ENCODE assay signal across 9 mouse cellular contexts in genomic region chr4:133220656-133221055, GRCm38 (mm10). TPM values are rescaled to one million over a fixed set of nuclear protein-coding genes. Genes with fewer than 3 reads are reported as not detected.
DNase-seq lines count a peak whose midpoint lies in the region; ATAC-seq and TF ChIP-seq lines count a peak whose summit lies in the region.
"Had no signal": no experiment of that assay in that cellular context is flagged by ENCODE, and none has a peak within 500 bp of the region (broad histone marks: within the 10 kb centered on the region; RNA-seq: fewer than 3 reads in every experiment).

No protein-coding gene starts in this region.

- peak overlapping the region; percentile 49 for H3K4me3 ChIP-seq in gastrocnemius, adult 2 months
- H3K4me3 ChIP-seq in forebrain, embryonic 12.5 days (replicated peaks): peak overlapping the region; percentile 24
- H3K4me3 ChIP-seq in kidney, embryonic 15.5 days (replicated peaks): peak overlapping the region; percentile 36

- H3K27me3 ChIP-seq in forebrain, embryonic 12.5 days: peaks cover 50% of the 10 kb centered on the region
- peaks cover 20% of the 10 kb centered on the region; the same call in 1 of the 2 replicates for H3K27me3 ChIP-seq in kidney, embryonic 15.5 days

- no peak overlapping the region for H3K27ac ChIP-seq in gastrocnemius, adult 2 months
- H3K27ac ChIP-seq in forebrain, embryonic 12.5 days: no peak overlapping the region
- peak overlapping the region; percentile 24; the same call in 1 of the 2 replicates for H3K27ac ChIP-seq in kidney, embryonic 15.5 days

- H3K36me3 ChIP-seq in forebrain, embryonic 12.5 days (replicated peaks): no peaks in the 10 kb centered on the region
- no peaks in the 10 kb centered on the region for H3K36me3 ChIP-seq in kidney, embryonic 15.5 days

- no peak for DNase-seq in gastrocnemius, adult 2 months
- no peak for DNase-seq in gastrocnemius, adult 8-10 months (ENCODE audit: low spot score in 2 of 2)
- DNase-seq in lung, postnatal 10 days: peak; percentile 67
- no peak for DNase-seq in MN1 (ENCODE audit: low spot score)
- DNase-seq in cerebellum, adult 8-10 months: no peak
- no peak for DNase-seq in cerebellum, postnatal 4 days (ENCODE audit: low spot score in 2 of 2)

- H3K9ac ChIP-seq in forebrain, embryonic 12.5 days: 0 out of 2 replicates have a peak overlapping the region, but pooled peaks have one; percentile 30
- peak overlapping the region; percentile 31 for H3K9ac ChIP-seq in kidney, embryonic 15.5 days

- H3K4me1 ChIP-seq in forebrain, embryonic 12.5 days: peaks cover 12% of the 10 kb centered on the region
- H3K4me1 ChIP-seq in kidney, embryonic 15.5 days: peaks cover 32% of the 10 kb centered on the region

- intact Hi-C loops in gastrocnemius, adult 2 months (cut with DNase I): no loop called here

- no peaks in the 10 kb centered on the region for H3K9me3 ChIP-seq in forebrain, embryonic 12.5 days
- H3K9me3 ChIP-seq in kidney, embryonic 15.5 days (replicated peaks): no peaks in the 10 kb centered on the region

- peak overlapping the region; percentile 53 for H3K4me2 ChIP-seq in forebrain, embryonic 12.5 days
- peak overlapping the region; percentile 64 for H3K4me2 ChIP-seq in kidney, embryonic 15.5 days

- WGBS in forebrain, embryonic 12.5 days: 1% methylated on average over 25 of the region's 25 CpGs
- 3% methylated on average over 25 of the region's 25 CpGs for WGBS in kidney, embryonic 15.5 days

- ATAC-seq in forebrain, embryonic 12.5 days (ENCODE audit: low FRiP score): no peak
- peak; percentile 74 for ATAC-seq in kidney, embryonic 15.5 days (replicated peaks; ENCODE audit: low FRiP score)

- TF ChIP-seq CTCF in gastrocnemius, adult 2 months (IDR thresholded peaks at IDR 0.05): no peak

RNA-seq across cellular contexts. Expression of gene Gpr3, which starts 8.3 kb away (rescaled TPM):
- total RNA-seq in gastrocnemius, adult 2 months (2021): not detected
- not detected for total RNA-seq in gastrocnemius, adult 8-10 months (2022)
- polyA plus RNA-seq in forebrain, embryonic 12.5 days (2016; fragmentation: Nextera tagmentation; extraction: Ambion mirVana): 0.14 and 0.29 TPM in 2 replicates
- polyA plus RNA-seq in kidney, embryonic 15.5 days (2015; fragmentation: Nextera tagmentation; extraction: Ambion mirVana): 0.09 and 0.12 TPM in 2 replicates

RNA-seq across cellular contexts. Expression of gene Cd164l2, which starts 8.7 kb away (rescaled TPM):
- total RNA-seq in gastrocnemius, adult 2 months (2021): under 1 TPM in 1 of 2 experiments, not detected in 1; 0.26 TPM
- under 1 TPM in 1 of 4 experiments, not detected in 3; 0.59 TPM for total RNA-seq in gastrocnemius, adult 8-10 months (2022)
- 0.47 and 0.50 TPM in 2 replicates for polyA plus RNA-seq in forebrain, embryonic 12.5 days (2016; fragmentation: Nextera tagmentation; extraction: Ambion mirVana)
- 7.8 and 8.2 TPM in 2 replicates for polyA plus RNA-seq in kidney, embryonic 15.5 days (2015; fragmentation: Nextera tagmentation; extraction: Ambion mirVana)
- total RNA-seq: CH12.LX had no signal

RNA-seq across cellular contexts. Expression of gene Map3k6, which starts 20.0 kb away (rescaled TPM):
- 10 to 100 TPM; 10.5 to 15.0 TPM for total RNA-seq in gastrocnemius, adult 2 months (2021)
- 1 to 10 TPM; 2.5 to 7.8 (median 4.8) TPM for total RNA-seq in gastrocnemius, adult 8-10 months (2022)
- polyA plus RNA-seq in forebrain, embryonic 12.5 days (2016; fragmentation: Nextera tagmentation; extraction: Ambion mirVana): 1.3 TPM in 2 replicates
- polyA plus RNA-seq in kidney, embryonic 15.5 days (2015; fragmentation: Nextera tagmentation; extraction: Ambion mirVana): 4.0 and 4.3 TPM in 2 replicates

RNA-seq across cellular contexts. Expression of gene Sytl1, which starts 42.3 kb away (rescaled TPM):
- not detected for total RNA-seq in gastrocnemius, adult 2 months (2021)
- under 1 TPM in 1 of 4 experiments, not detected in 3; 0.12 TPM for total RNA-seq in gastrocnemius, adult 8-10 months (2022)
- 0.74 and 0.80 TPM in 2 replicates for polyA plus RNA-seq in forebrain, embryonic 12.5 days (2016; fragmentation: Nextera tagmentation; extraction: Ambion mirVana)
- polyA plus RNA-seq in kidney, embryonic 15.5 days (2015; fragmentation: Nextera tagmentation; extraction: Ambion mirVana): 0.96 and 1.8 TPM in 2 replicates

RNA-seq across cellular contexts. Expression of gene Tmem222, which starts 56.9 kb away (rescaled TPM):
- 10 to 100 TPM; 21.6 to 25.7 TPM for total RNA-seq in gastrocnemius, adult 2 months (2021)
- total RNA-seq in gastrocnemius, adult 8-10 months (2022): 10 to 100 TPM; 24.5 to 27.8 (median 26.2) TPM
- 70.9 and 74.3 TPM in 2 replicates for polyA plus RNA-seq in forebrain, embryonic 12.5 days (2016; fragmentation: Nextera tagmentation; extraction: Ambion mirVana)
- polyA plus RNA-seq in kidney, embryonic 15.5 days (2015; fragmentation: Nextera tagmentation; extraction: Ambion mirVana): 77.3 and 85.7 TPM in 2 replicates
